Mouse (Mus musculus) bone marrow, adult 2 months (tissue): ENCODE data around the gene Kcnh2.

Experiments
- CTCF ChIP-seq: fragments of 200-500 bp; IDR thresholded peaks from 2 replicates; pipeline ENCODE4 v1.5.1; 2011; ENCODE audit warnings: low read length, control low read depth; ENCODE audit not compliant: control insufficient read depth, insufficient read depth
- POLR2A ChIP-seq: fragments of 200-500 bp; IDR thresholded peaks from 2 replicates; pipeline ENCODE4 v1.6.1; 2011; ENCODE audit warnings: low read depth, mild to moderate bottlenecking, control low read depth, low read length, borderline replicate concordance; ENCODE audit not compliant: control insufficient read depth

DNA sequence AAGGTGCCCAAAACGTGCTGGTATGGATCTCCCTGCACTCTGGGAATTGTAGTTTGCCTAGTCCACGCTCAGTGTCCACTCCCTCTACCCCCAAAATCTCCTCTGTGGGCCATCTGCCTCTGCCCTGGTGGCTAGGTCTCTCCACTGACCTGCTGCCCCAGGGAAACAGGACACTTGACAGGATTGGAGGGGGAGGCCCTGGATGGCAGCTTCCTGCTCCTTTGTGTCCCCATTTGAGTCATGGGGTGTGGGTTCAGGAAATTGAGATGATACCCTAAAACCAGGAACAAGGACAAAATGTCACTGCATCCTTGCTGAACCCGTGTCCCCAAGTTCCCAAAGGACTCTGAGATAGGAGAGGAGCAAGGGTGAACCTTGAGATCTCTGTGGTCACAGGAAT is 12.7 kb upstream of the Kcnh2 start:
- no peak for TF ChIP-seq CTCF
- no peak for TF ChIP-seq POLR2A
